ENCODE assay signal across 15 mouse cellular contexts in the genomic region with DNA sequence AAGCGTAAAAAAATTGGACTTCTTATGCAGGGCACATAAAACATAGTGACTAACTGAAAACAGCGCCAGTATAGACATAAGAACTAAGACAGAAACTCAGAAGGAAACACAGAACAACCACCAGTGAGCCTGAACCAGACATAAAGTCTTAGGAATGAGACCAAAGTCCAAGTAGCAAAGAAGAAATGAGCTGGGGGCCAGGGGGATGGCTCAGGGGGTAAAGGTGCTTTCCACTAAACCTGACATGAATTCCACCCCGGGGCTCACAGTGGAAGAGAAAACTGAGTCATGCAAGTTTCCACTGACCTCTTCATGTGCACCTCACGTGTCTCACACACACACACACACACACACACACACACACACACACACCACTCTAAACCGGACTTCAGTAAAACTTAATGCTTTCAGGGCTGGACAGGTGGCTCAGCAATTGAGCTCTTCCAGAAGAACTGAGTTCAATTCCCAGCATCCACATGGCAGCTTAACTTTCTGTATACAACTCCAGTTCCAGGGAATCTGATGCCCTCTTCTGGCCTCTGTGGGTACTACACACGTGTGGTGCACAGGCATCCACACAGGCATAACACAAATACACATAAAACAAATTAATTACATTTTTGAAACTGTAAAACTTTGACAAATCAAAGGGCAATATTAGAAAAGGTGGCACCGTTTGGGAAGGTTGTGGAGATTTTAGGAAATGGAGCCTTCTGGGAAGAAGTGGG. TPM values are rescaled to one million over a fixed set of nuclear protein-coding genes. Genes with fewer than 3 reads are reported as not detected.
A peak's percentile ranks its signal among the peaks of the same experiment; 100 is the strongest.
DNase-seq lines count a peak whose midpoint lies in the region; ATAC-seq and TF ChIP-seq lines count a peak whose summit lies in the region.
"Had no signal": no experiment of that assay in that cellular context is flagged by ENCODE, and none has a peak within 500 bp of the region (broad histone marks: within the 10 kb centered on the region; RNA-seq: fewer than 3 reads in every experiment).

No protein-coding gene starts in this region.

- WGBS in heart, postnatal 0 days: 93% methylated on average over 7 of the region's 7 CpGs
- 89% methylated on average over 7 of the region's 7 CpGs for WGBS in heart, embryonic 12.5 days
- 92% methylated on average over 7 of the region's 7 CpGs for WGBS in midbrain, embryonic 11.5 days
- 95% methylated on average over 7 of the region's 7 CpGs for WGBS in midbrain, embryonic 14.5 days
- WGBS in stomach, postnatal 0 days: 95% methylated on average over 7 of the region's 7 CpGs

- peaks cover 42% of the 10 kb centered on the region for H3K36me3 ChIP-seq in heart, postnatal 0 days (replicated peaks; ENCODE audit: control insufficient read depth, insufficient read depth, low read length)
- peaks cover 47% of the 10 kb centered on the region for H3K36me3 ChIP-seq in heart, embryonic 12.5 days
- no peaks in the 10 kb centered on the region for H3K36me3 ChIP-seq in midbrain, embryonic 11.5 days (ENCODE audit: control insufficient read depth, insufficient read depth, low read length)
- H3K36me3 ChIP-seq in midbrain, embryonic 14.5 days (ENCODE audit: control insufficient read depth, insufficient read depth, low read length): 0 out of 2 replicates have a peak, but pooled peaks cover 3% of the 10 kb centered on the region
- H3K36me3 ChIP-seq in stomach, postnatal 0 days (ENCODE audit: control insufficient read depth, insufficient read depth, low read length): peaks cover 14% of the 10 kb centered on the region

- no peak for ATAC-seq in heart, postnatal 0 days (ENCODE audit: insufficient read depth, low read depth)
- no peak for ATAC-seq in heart, embryonic 12.5 days (ENCODE audit: insufficient number of reproducible peaks, low FRiP score)
- ATAC-seq in midbrain, embryonic 11.5 days (ENCODE audit: low FRiP score): no peak
- ATAC-seq in midbrain, embryonic 14.5 days (ENCODE audit: low FRiP score, low TSS enrichment): no peak
- ATAC-seq in stomach, postnatal 0 days (ENCODE audit: low FRiP score, low TSS enrichment): no peak
- no peak for ATAC-seq in activated CD4-positive, CD25-positive, alpha-beta regulatory T cell, adult 4 months
- ATAC-seq: forebrain, embryonic 14.5 days had no signal

- no peak for TF ChIP-seq EP300 in heart, postnatal 0 days (IDR thresholded peaks at IDR 0.05; ENCODE audit: low read depth)
- TF ChIP-seq EP300 in stomach, postnatal 0 days (optimal IDR thresholded peaks at IDR 0.05): no peak

- H3K27me3 ChIP-seq in heart, postnatal 0 days (ENCODE audit: control insufficient read depth, insufficient read depth, low read length): no peaks in the 10 kb centered on the region
- no peaks in the 10 kb centered on the region for H3K27me3 ChIP-seq in heart, embryonic 12.5 days (replicated peaks)
- no peaks in the 10 kb centered on the region for H3K27me3 ChIP-seq in midbrain, embryonic 11.5 days (ENCODE audit: control insufficient read depth, insufficient read depth, low read length)
- H3K27me3 ChIP-seq in midbrain, embryonic 14.5 days (ENCODE audit: control insufficient read depth, insufficient read depth, low read length): no peaks in the 10 kb centered on the region
- H3K27me3 ChIP-seq in stomach, postnatal 0 days (ENCODE audit: control insufficient read depth, insufficient read depth, low read length): no peaks in the 10 kb centered on the region

- no peak overlapping the region for H3K27ac ChIP-seq in heart, postnatal 0 days (ENCODE audit: low read depth)
- no peak overlapping the region for H3K27ac ChIP-seq in heart, embryonic 12.5 days (ENCODE audit: poor library complexity, severe bottlenecking)
- no peak overlapping the region for H3K27ac ChIP-seq in midbrain, embryonic 11.5 days (ENCODE audit: low read depth, low read length)
- H3K27ac ChIP-seq in midbrain, embryonic 14.5 days (replicated peaks; ENCODE audit: low read depth, low read length): no peak overlapping the region
- H3K27ac ChIP-seq in stomach, postnatal 0 days (replicated peaks): no peak overlapping the region
- H3K27ac ChIP-seq: macrophage had no signal

- no peak overlapping the region for H3K4me2 ChIP-seq in heart, postnatal 0 days (ENCODE audit: low read depth, low read length)
- H3K4me2 ChIP-seq in heart, embryonic 12.5 days: no peak overlapping the region
- no peak overlapping the region for H3K4me2 ChIP-seq in midbrain, embryonic 11.5 days
- no peak overlapping the region for H3K4me2 ChIP-seq in midbrain, embryonic 14.5 days (ENCODE audit: low read length)
- H3K4me2 ChIP-seq in stomach, postnatal 0 days (replicated peaks; ENCODE audit: low read depth): no peak overlapping the region

- TF ChIP-seq CTCF in heart, postnatal 0 days (IDR thresholded peaks at IDR 0.05; ENCODE audit: low read depth): peak; percentile 30
- peak; percentile 55 for TF ChIP-seq CTCF in stomach, postnatal 0 days (IDR thresholded peaks at IDR 0.05; ENCODE audit: low read depth)

- no peak overlapping the region for H3K4me3 ChIP-seq in heart, postnatal 0 days (ENCODE audit: low read depth, low read length)
- no peak overlapping the region for H3K4me3 ChIP-seq in heart, embryonic 12.5 days
- H3K4me3 ChIP-seq in midbrain, embryonic 11.5 days (ENCODE audit: low read depth, low read length): no peak overlapping the region
- no peak overlapping the region for H3K4me3 ChIP-seq in midbrain, embryonic 14.5 days (replicated peaks; ENCODE audit: low read depth, low read length)
- H3K4me3 ChIP-seq in stomach, postnatal 0 days (ENCODE audit: low read depth, low read length): no peak overlapping the region

- no peak overlapping the region for H3K9ac ChIP-seq in heart, postnatal 0 days (replicated peaks; ENCODE audit: low read depth, low read length)
- no peak overlapping the region for H3K9ac ChIP-seq in heart, embryonic 12.5 days
- no peak overlapping the region for H3K9ac ChIP-seq in midbrain, embryonic 11.5 days (ENCODE audit: low read length)
- no peak overlapping the region for H3K9ac ChIP-seq in midbrain, embryonic 14.5 days (replicated peaks; ENCODE audit: low read length)
- H3K9ac ChIP-seq in stomach, postnatal 0 days (ENCODE audit: low read length): no peak overlapping the region

- no peak for DNase-seq in heart, postnatal 0 days (ENCODE audit: low spot score)
- peak; percentile 83 for DNase-seq in midbrain, embryonic 11.5 days (ENCODE audit: low spot score, missing footprints)
- no peak for DNase-seq in midbrain, embryonic 14.5 days
- peak; percentile 28 for DNase-seq in NIH3T3 (ENCODE audit: low read depth)
- no peak for DNase-seq in stomach, postnatal 0 days (ENCODE audit: low spot score)
- no peak for DNase-seq in retina, embryonic 14.5 days (ENCODE audit: low spot score)
- DNase-seq: cerebellum, postnatal 25 days; heart, postnatal 4 days; kidney, adult 9 months; thymus, adult 18-20 months had no signal

- H3K4me1 ChIP-seq in heart, postnatal 0 days (ENCODE audit: control insufficient read depth, insufficient read depth): no peaks in the 10 kb centered on the region
- H3K4me1 ChIP-seq in heart, embryonic 12.5 days (replicated peaks): peaks cover 32% of the 10 kb centered on the region
- no peaks in the 10 kb centered on the region for H3K4me1 ChIP-seq in midbrain, embryonic 11.5 days (ENCODE audit: control insufficient read depth, insufficient read depth, low read length)
- H3K4me1 ChIP-seq in midbrain, embryonic 14.5 days (ENCODE audit: control insufficient read depth, insufficient read depth, low read length): no peaks in the 10 kb centered on the region
- no peaks in the 10 kb centered on the region for H3K4me1 ChIP-seq in stomach, postnatal 0 days (replicated peaks; ENCODE audit: control insufficient read depth, insufficient read depth)

- no peaks in the 10 kb centered on the region for H3K9me3 ChIP-seq in heart, postnatal 0 days (replicated peaks; ENCODE audit: control insufficient read depth, low read length)
- H3K9me3 ChIP-seq in heart, embryonic 12.5 days (replicated peaks): no peaks in the 10 kb centered on the region; the same call in 1 of the 2 replicates
- H3K9me3 ChIP-seq in midbrain, embryonic 11.5 days (ENCODE audit: control insufficient read depth, low read length): no peaks in the 10 kb centered on the region
- H3K9me3 ChIP-seq in midbrain, embryonic 14.5 days (ENCODE audit: control insufficient read depth, low read length): no peaks in the 10 kb centered on the region
- no peaks in the 10 kb centered on the region for H3K9me3 ChIP-seq in stomach, postnatal 0 days (ENCODE audit: control insufficient read depth, low read length)

RNA-seq across cellular contexts. Expression of a gene that starts 23.2 kb away (rescaled TPM):
- 74.4 and 86.2 TPM in 2 replicates for total RNA-seq in heart, postnatal 0 days (2014; rRNA removed; ENCODE audit: low replicate concordance)
- polyA plus RNA-seq in heart, postnatal 0 days (2015; fragmentation: Nextera tagmentation; extraction: Ambion mirVana): 86.0 and 91.0 TPM in 2 replicates
- 184 and 194 TPM in 2 replicates for polyA plus RNA-seq in heart, embryonic 12.5 days (2016; fragmentation: Nextera tagmentation; extraction: Ambion mirVana)
- 73.7 and 75.2 TPM in 2 replicates for polyA plus RNA-seq in midbrain, embryonic 11.5 days (2014; fragmentation: Nextera tagmentation; extraction: Ambion mirVana)
- polyA plus RNA-seq in midbrain, embryonic 14.5 days (2014; fragmentation: Nextera tagmentation; extraction: Ambion mirVana): 35.3 and 49.6 TPM in 2 replicates
- polyA plus RNA-seq in stomach, postnatal 0 days (2015; fragmentation: Nextera tagmentation; extraction: Ambion mirVana): 102 TPM in 2 replicates
- polyA plus RNA-seq in activated CD4-positive, CD25-positive, alpha-beta regulatory T cell, adult 4 months (2017; shearing (Covaris generic)): 10 to 100 TPM; 12.2 to 14.2 TPM

RNA-seq across cellular contexts. Expression of a gene that starts 44.6 kb away (rescaled TPM):
- 28.5 and 30.5 TPM in 2 replicates for total RNA-seq in heart, postnatal 0 days (2014; rRNA removed; ENCODE audit: low replicate concordance)
- polyA plus RNA-seq in heart, postnatal 0 days (2015; fragmentation: Nextera tagmentation; extraction: Ambion mirVana): 18.7 and 20.7 TPM in 2 replicates
- 23.2 and 24.3 TPM in 2 replicates for polyA plus RNA-seq in heart, embryonic 12.5 days (2016; fragmentation: Nextera tagmentation; extraction: Ambion mirVana)
- polyA plus RNA-seq in midbrain, embryonic 11.5 days (2014; fragmentation: Nextera tagmentation; extraction: Ambion mirVana): 22.2 and 23.6 TPM in 2 replicates
- polyA plus RNA-seq in midbrain, embryonic 14.5 days (2014; fragmentation: Nextera tagmentation; extraction: Ambion mirVana): 15.7 and 19.8 TPM in 2 replicates
- polyA plus RNA-seq in stomach, postnatal 0 days (2015; fragmentation: Nextera tagmentation; extraction: Ambion mirVana): 12.6 and 13.2 TPM in 2 replicates
- 10 to 100 TPM; 17.3 to 18.4 TPM for polyA plus RNA-seq in activated CD4-positive, CD25-positive, alpha-beta regulatory T cell, adult 4 months (2017; shearing (Covaris generic))

RNA-seq across cellular contexts. Expression of a gene that starts 59.3 kb away (rescaled TPM):
- 1.2 and 1.7 TPM in 2 replicates for total RNA-seq in heart, postnatal 0 days (2014; rRNA removed; ENCODE audit: low replicate concordance)
- 0.36 and 0.45 TPM in 2 replicates for polyA plus RNA-seq in heart, postnatal 0 days (2015; fragmentation: Nextera tagmentation; extraction: Ambion mirVana)
- 0.26 and 0.49 TPM in 2 replicates for polyA plus RNA-seq in heart, embryonic 12.5 days (2016; fragmentation: Nextera tagmentation; extraction: Ambion mirVana)
- polyA plus RNA-seq in midbrain, embryonic 11.5 days (2014; fragmentation: Nextera tagmentation; extraction: Ambion mirVana): 0.37 and 0.51 TPM in 2 replicates
- polyA plus RNA-seq in midbrain, embryonic 14.5 days (2014; fragmentation: Nextera tagmentation; extraction: Ambion mirVana): 1.9 and 2.1 TPM in 2 replicates
- 0.65 and 0.70 TPM in 2 replicates for polyA plus RNA-seq in stomach, postnatal 0 days (2015; fragmentation: Nextera tagmentation; extraction: Ambion mirVana)
- not detected for polyA plus RNA-seq in activated CD4-positive, CD25-positive, alpha-beta regulatory T cell, adult 4 months (2017; shearing (Covaris generic))
- total RNA-seq: granulocyte monocyte progenitor cell, adult 5-6 weeks had no signal

Comparison
In these comparisons a context has a peak if more than half of its experiments do, and no peak if none do; other contexts are left out.
1. DNase-seq: peak in midbrain, embryonic 11.5 days (single experiment) and NIH3T3 (single experiment); none in heart, postnatal 0 days (single experiment), midbrain, embryonic 14.5 days (single experiment), stomach, postnatal 0 days (single experiment) and retina, embryonic 14.5 days (single experiment).